Mouse (Mus musculus) cerebellum, adult (tissue): ENCODE results near the gene Dclk1.

Experiments used
- ATAC-seq: cut with Nextera tagmentation; 2 replicates; pipeline ENCODE4 v1.9.2; 2017; ENCODE audit warnings: mild to moderate bottlenecking, moderate library complexity, mixed read lengths; ENCODE audit not compliant: insufficient number of reproducible peaks, low FRiP score, low TSS enrichment

Dclk1 gene

DNA sequence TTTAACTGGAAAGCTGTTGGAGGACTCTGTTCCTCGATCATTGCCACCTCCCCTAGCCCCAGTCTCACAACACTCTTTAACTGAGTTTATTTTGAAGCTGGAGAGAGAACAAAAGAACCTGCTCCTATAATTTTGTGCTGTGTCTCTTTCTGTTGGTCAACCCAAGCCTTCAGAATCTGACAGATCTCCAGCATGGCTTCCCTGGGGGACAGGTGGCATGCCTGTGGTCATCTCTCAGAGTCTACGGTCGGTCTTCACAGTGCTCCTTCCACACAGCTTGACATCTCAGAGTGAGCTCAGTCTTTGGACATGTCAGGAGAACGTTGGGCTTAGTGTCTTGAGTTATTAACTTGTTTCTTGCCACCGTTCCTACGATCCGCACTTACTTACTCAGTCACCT lies 204.5 kb downstream of the Dclk1 start:
- ATAC-seq, result no peak

DNA sequence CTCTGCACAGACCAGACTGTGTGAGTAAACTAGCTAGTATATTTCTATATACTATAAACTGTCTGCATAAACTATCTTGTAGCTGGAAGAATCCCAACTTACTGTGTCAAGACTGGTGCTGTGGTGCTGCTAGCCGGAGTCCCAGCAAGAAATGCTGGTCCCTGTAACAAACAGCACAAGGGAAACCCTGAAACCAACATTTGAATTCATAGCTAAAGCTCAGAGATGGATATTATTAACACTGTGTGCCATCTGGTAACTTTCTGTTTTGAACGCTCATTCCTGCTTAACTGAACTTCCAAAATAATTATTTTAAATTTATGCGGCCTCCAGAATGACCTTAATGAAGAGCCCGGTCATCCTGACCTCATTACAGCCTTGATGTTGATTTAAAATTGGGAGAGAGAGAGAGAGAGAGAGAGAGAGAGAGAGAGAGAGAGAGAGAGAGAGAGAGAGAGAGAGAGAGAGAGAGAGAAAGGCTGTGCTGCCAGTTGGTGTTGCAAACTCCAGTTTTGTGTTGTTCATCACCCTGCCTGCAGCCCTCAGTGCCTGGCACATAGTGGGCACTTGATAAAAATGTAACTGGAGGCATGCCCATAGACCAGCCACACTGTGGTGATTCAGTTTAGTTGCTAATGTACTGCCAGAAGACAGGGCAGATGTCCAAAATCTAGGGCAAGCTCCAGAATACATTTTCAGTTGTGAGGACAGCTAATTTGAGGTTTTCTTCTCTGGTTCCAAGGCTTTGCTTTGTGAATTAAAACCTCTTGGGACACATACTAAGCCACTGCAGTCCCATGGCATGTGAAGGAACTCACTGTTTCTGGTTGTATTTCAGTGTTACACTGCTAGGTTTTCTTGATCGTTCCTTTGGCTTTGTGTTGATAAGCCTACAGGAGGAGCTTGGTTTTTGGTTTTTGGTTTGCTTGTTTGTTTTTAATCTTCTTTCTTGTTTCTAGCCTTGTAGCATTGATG lies 205.6 kb downstream of the Dclk1 start:
- peak; percentile 75 for ATAC-seq

DNA sequence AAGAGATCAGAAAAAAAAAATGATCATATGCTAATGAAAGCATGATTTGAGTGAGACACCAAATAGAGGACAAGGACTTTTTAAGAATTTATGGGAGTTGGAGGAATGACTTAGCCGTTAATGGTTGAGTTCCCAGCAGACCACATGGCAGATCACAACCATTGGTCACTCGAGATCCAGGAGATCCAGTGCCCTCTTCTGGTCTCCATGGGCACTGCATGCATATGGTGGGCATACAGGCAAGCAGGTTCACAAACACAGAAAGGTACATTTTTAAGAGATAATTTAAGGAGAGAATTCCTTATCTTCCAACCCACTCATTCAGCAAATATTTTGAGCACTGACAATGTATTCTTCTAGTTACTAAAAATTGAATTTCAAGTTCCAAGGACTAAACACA lies 207.0 kb downstream of the Dclk1 start:
- ATAC-seq, result no peak

- no peak for ATAC-seq
Observed at GRCm38 (mm10) chr3:55451035-55451434, 208.9 kb downstream of the Dclk1 start.

DNA sequence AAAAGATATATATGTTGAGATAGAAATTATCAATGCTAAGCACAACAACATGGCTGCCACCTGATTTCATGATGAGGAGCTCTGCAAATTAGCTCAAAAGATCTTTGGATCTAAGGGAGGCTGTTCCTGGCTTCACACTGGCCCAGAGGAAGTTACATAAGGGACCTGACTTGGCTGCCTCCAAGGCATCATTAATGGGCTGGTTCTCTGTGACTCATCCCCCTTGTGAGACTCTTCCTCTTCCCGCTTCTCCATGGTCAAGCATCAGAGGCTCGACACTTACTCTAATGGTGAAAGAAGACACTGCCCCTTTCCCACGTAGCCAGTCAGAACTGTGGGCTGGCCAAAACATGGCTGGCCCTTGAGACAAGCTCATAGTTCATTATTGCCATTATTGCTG lies 209.7 kb downstream of the Dclk1 start:
- no peak for ATAC-seq

DNA sequence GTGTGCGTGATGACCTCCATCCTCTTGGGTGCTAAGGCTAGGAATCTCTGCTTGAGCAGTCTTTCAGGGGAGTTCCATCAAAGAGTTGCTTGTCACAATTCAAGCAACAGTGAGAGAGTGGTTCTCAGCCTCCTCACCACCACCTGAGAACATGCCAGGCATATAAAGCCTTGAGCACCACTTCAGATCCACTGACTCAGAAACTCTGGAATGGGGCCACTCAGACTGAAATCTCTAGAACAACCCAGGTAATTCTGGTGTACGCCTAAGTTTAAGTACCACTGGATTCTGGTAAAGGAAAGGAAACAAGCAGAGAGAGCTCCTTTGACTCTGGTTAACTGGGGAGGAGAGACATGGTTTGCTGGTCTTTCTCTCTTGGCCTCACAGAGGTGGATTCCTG lies 210.3 kb downstream of the Dclk1 start:
- no peak for ATAC-seq

GRCm38 (mm10) chr3:55461092-55461491 lies 218.9 kb downstream of the Dclk1 start:
- ATAC-seq, result no peak

DNA sequence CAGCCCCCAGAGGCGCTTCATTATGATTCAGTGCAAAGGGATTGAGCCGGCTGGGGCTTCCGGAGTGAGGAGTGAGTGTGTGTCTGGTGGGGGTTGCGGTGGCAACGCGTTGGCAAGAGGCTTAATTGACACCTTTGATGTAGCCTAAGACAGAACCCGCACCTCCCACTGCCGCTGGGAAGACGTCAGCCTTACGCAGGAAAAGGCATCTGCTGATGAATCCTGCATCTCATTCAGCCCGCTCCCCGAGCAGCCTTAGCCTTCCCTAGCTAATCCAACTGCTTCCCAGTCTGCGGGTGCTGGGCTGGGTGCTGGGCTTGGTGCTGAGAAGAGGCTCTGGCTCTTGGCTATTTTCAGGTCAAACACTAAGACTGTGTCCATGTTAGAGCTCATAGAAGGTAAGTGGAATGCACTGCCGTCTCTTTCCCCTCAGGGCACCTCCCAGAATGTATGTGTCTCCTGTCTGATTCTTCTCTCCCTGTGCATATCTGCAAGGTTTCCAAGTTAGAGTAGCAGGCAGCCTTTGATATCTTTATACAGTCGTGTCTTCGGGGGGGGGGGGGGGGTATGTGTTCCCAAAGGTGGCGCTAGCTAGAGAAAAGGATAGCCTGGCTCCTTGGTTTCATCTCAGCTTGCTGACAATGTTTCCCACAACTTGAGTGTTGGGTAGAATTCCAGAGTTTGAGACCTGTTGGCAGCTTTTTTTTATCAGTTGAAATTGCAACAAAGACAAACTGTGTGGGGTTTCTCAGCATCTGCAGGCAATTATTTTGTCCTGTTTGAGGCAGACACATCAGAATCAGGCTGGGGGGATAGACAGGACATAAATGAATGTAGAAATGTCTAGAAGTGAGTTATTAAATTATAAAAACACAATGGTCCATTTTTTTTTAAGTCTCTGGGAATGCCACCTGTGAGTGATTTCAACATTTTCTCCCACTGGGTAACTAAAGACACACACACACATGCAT lies 219.8 kb downstream of the Dclk1 start:
- peak; percentile 75 for ATAC-seq

GRCm38 (mm10) chr3:55462904-55463668 lies 220.9 kb downstream of the Dclk1 start:
- no peak for ATAC-seq

- ATAC-seq, result peak; percentile 64
Observed at GRCm38 (mm10) chr3:55464226-55464625, 222.1 kb downstream of the Dclk1 start.

- ATAC-seq, result no peak
Observed at GRCm38 (mm10) chr3:55465785-55466184, 223.6 kb downstream of the Dclk1 start.

DNA sequence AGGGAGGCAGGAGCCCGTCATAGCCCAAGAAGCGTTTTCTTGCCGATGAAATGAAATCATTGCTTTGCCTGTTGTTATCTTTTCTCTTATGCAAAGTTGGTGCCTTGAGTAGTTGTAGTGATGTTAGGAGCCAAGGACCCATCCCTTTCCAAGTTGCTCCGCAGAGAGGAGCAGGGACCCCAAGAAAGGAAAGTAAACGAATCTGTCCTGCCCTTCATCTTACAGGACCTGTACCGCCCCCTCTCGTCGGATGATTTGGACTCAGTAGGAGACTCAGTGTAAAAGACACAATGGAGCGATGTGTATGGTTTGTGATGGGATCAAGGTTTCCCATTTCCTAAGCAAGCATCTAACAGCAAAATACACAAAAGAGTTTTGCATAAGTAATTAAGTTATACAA lies 224.2 kb downstream of the Dclk1 start:
- ATAC-seq, result no peak

DNA sequence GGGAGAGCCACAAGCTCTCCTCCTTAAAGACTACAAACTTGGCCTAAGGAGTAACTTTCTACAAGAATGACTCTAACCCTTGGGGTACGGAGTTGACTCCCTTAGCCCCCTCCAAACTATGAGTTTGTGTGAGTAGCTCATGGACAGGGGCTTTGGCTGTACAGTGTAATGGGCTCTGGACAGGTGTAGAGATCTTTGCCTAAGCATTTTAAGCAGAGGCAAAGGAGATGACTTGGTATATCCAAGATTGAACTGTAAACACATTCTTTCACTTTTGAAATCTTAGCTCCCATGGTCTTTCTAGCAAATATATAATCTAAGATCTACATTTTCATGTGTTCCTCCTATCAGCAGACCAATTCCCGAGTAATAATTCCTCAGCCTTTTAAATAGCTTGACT lies 229.9 kb downstream of the Dclk1 start, which contains the start of gene Gm21954:
Gene Gm21954 (minus strand): TSS at position 101 of the 400 bp plus-strand sequence.
- no peak for ATAC-seq

DNA sequence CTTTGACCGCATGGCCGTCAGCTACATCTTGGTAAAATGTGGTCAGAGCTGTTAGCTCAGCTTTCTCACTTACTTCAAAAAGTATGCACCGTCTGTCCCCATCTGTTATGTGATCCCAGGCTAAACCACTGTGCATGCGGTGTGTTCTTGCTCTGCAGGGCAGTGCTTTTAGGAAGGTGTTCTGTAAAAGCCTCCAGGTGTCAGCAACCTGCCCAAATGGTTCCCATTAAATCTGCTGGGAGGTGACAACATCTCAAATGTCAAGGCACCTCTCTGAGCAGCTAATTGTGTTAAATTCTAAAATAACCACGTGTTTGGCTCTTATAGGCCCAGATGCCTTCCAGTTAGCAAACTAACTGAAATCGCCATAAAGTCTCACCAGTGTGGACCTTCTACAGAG lies 231.0 kb downstream of the Dclk1 start:
- no peak for ATAC-seq

- peak; percentile 70 for ATAC-seq
Observed at GRCm38 (mm10) chr3:55476694-55477093, 234.5 kb downstream of the Dclk1 start.

DNA sequence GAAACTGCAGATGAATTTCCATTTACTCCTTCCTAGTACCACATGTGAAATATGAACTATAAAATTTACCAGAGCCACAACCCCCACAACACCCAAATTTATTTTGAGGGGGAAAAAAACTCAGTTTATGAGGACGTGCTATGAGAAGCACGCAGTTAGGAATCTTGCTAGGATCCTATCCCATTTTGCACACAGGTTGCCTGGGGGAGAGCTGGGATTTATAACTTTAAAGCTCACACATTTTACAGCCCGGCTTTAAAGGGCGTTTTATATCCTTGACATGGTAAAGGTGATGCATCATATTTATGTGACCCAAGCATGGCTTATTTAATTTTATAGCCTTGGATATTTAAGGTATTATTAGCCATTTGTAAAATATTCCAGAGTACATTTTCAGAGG lies 237.1 kb downstream of the Dclk1 start:
- no peak for ATAC-seq

- ATAC-seq, result 0 out of 2 replicates have a peak, but pooled peaks have one; percentile 11
Observed at GRCm38 (mm10) chr3:55481140-55481539, 239.0 kb downstream of the Dclk1 start.

DNA sequence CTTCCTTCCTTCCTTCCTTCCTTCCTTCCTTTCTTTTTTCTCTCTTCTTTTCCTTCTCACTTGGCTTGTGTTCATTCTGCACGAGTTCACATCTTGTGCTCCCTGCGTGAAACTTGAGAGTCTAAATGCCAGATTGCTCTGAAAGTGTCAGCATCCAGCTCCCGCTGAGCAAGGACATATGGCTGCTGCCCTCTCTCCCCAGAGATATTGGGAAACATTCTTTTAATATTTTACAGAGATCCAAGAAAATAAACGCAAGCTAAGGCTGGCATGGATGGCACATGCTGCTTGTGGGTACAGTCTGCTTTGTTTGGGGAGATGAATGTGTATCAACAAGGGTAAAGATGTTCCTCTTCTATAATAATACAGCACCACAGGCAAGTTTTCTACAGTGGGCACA lies 241.2 kb downstream of the Dclk1 start:
- peak; percentile 76; the same call in 1 of the 2 replicates for ATAC-seq

GRCm38 (mm10) chr3:55489231-55489990 lies 247.2 kb downstream of the Dclk1 start:
- ATAC-seq, result peak; percentile 92
